Mouse (Mus musculus): ENCODE results near the gene Hddc2. TPM values are rescaled to one million over a fixed set of nuclear protein-coding genes. Genes with fewer than 3 reads are reported as not detected.

The Hddc2 gene
- polyA plus RNA-seq, 1 experiment: 13.8 TPM

DNA sequence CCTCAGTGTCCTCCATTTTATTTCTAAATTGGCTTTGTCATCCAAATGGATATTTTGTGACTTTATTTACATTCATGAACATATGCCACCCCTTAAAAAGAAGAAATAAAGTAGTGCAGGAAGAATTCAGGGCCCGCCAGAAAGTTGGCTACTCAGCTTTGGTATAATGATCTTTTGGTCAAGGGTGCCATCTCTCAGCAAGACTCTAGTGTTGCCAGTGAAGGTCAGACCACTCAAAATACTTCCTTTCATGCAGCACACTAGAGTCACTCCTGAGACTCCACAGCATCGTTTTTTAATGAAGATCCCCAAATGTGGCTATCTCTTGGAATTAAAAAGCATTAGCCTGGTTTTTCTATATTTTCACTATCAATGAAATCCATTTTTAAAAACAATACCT lies 14.9 kb upstream of the Hddc2 start:
- WGBS: 59% methylated on average over 2 of the region's 2 CpGs
- TF ChIP-seq POLR2A (IDR thresholded peaks at IDR 0.05; ENCODE audit: borderline replicate concordance, control insufficient read depth, low read depth, low read length) (no peak), CTCF (IDR thresholded peaks at IDR 0.05; ENCODE audit: control insufficient read depth, insufficient read depth, low read length) (no peak)
- H3K4me1 ChIP-seq (ENCODE audit: control insufficient read depth, insufficient read depth, low read length): no peaks in the 10 kb centered on the region; the same call in 1 of the 2 replicates
- no peak overlapping the region for H3K4me3 ChIP-seq (replicated peaks; ENCODE audit: control insufficient read depth, low read depth, low read length)
- no peak overlapping the region for H3K27ac ChIP-seq (ENCODE audit: control insufficient read depth, insufficient read depth, low read depth, low read length, poor library complexity)

DNA sequence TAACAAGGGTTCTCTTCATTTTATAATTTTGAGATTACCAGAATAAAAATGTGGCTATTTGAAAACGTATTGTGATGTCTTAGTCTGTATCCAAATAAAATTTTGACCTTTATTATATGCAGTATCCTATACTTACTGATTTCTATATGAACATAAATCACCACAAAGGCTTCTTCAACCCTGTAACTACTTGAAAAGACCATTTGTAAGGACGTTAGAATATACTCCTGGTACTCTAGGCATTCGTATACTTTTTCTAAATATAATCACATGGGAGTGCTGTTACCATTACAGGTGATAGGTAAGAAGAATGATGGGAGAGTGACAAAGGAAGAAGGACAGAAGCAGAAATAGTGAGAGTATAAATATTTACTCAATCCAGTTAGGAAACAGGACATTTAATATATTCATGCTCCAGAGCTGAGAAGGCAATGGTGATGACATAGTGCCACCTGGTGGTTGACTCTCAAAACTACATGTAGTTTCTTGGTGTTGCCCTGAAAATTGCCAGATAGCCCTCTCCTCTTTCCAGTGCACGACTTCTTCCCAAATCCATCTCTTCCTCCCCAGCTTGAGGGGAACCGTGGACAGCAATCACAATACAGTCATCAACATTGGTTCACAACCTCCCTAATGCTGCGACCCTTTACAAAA lies 14.1 kb upstream of the Hddc2 start:
- TF ChIP-seq CTCF (IDR thresholded peaks at IDR 0.05; ENCODE audit: control insufficient read depth, insufficient read depth, low read length) (peak; percentile 37; the same call in 1 of the 2 replicates), POLR2A (IDR thresholded peaks at IDR 0.05; ENCODE audit: borderline replicate concordance, control insufficient read depth, low read depth, low read length) (no peak)
- Histone ChIP-seq H3K27ac (ENCODE audit: control insufficient read depth, insufficient read depth, low read depth, low read length, poor library complexity) (no peak overlapping the region), H3K4me3 (replicated peaks; ENCODE audit: control insufficient read depth, low read depth, low read length) (no peak overlapping the region), H3K4me1 (ENCODE audit: control insufficient read depth, insufficient read depth, low read length) (no peaks in the 10 kb centered on the region; the same call in 1 of the 2 replicates)
- WGBS: 41% methylated on average over 6 of the region's 6 CpGs

DNA sequence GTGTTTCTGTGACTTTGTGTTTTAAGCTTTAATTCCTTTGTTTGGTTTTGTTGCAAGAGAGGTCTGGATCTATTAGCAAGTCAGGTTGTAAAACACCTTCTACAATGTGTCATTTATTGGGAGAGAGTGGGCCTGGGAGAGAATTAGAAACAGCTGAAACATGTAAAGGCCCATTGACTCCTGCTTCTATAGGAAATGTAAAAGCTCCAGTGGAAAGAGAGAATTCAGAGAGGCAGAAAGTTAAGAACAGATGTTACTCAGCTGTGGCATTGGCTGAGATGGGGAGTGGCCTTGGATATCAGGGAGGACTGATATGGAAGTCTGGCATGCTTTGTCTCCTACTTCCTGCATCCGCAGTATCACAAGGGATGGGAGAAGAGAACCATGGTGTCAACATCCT lies 12.9 kb upstream of the Hddc2 start:
- no peaks in the 10 kb centered on the region; the same call in 1 of the 2 replicates for H3K4me1 ChIP-seq (ENCODE audit: control insufficient read depth, insufficient read depth, low read length)
- no peak overlapping the region for H3K4me3 ChIP-seq (replicated peaks; ENCODE audit: control insufficient read depth, low read depth, low read length)
- 88% methylated on average over 1 of the region's 1 CpGs for WGBS
- no peak for TF ChIP-seq POLR2A (IDR thresholded peaks at IDR 0.05; ENCODE audit: borderline replicate concordance, control insufficient read depth, low read depth, low read length)
- TF ChIP-seq CTCF (IDR thresholded peaks at IDR 0.05; ENCODE audit: control insufficient read depth, insufficient read depth, low read length): no peak
- no peak overlapping the region for H3K27ac ChIP-seq (ENCODE audit: control insufficient read depth, insufficient read depth, low read depth, low read length, poor library complexity)

DNA sequence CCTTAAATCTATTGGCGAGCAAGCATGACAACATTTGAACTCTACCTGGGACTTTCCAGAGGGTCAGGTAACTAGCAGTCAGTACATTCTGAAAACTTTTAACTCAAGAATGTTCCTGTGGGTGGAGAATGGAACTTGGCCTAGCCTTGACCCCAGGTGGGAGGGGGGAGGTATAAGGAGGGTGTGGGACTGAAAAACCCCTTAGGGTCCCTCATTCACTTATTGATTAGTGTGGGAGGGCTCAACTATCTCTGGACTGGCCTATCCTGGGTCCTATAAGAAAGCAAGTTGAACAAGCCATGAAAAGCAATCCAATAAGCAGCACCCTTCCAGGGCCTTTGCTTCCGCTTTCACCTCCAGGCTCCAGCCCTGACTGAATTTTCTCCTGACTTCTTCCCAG lies 9.7 kb upstream of the Hddc2 start:
- no peak for TF ChIP-seq POLR2A (IDR thresholded peaks at IDR 0.05; ENCODE audit: borderline replicate concordance, control insufficient read depth, low read depth, low read length)
- H3K27ac ChIP-seq (ENCODE audit: control insufficient read depth, insufficient read depth, low read depth, low read length, poor library complexity): no peak overlapping the region
- 95% methylated on average over 2 of the region's 2 CpGs for WGBS

DNA sequence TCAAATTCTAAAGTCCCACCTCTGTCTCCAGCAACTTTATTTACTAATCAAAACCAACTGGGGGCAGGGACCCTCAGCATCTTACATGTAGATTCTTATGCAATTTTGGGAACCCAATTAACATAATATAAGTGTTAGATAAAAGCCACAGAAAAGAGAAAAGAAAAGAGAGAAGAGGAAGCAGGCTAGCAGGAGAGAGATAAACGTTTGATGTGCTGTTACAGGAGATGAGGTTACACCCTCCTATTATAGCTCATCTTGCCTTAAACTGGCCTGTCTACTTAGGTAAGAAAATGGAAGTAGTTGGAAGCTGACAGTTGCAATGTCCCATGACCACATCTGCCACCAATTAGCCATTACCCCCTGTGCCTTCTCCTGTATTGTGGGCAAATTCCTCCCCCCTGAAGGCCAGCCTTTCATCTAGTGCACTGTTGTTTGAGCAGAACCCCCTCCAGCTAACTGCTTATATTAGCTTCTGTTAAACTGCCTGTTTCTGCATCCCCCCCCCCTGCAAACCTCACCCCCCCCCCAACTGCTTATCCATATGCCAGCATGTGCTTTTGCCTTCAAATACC lies 6.1 kb upstream of the Hddc2 start:
- Histone ChIP-seq H3K4me1 (ENCODE audit: control insufficient read depth, insufficient read depth, low read length) (no peaks in the 10 kb centered on the region), H3K27ac (ENCODE audit: control insufficient read depth, insufficient read depth, low read depth, low read length, poor library complexity) (no peak overlapping the region), H3K4me3 (replicated peaks; ENCODE audit: control insufficient read depth, low read depth, low read length) (no peak overlapping the region)
- 0% methylated on average over 1 of the region's 1 CpGs for WGBS
- no peak for TF ChIP-seq POLR2A (IDR thresholded peaks at IDR 0.05; ENCODE audit: borderline replicate concordance, control insufficient read depth, low read depth, low read length)
- TF ChIP-seq CTCF (IDR thresholded peaks at IDR 0.05; ENCODE audit: control insufficient read depth, insufficient read depth, low read length): no peak

More for the DNA sequence above, 9.7 kb upstream of the Hddc2 start:
- H3K4me3 ChIP-seq (replicated peaks; ENCODE audit: control insufficient read depth, low read depth, low read length): no peak overlapping the region
- no peaks in the 10 kb centered on the region; the same call in 1 of the 2 replicates for H3K4me1 ChIP-seq (ENCODE audit: control insufficient read depth, insufficient read depth, low read length)

DNA sequence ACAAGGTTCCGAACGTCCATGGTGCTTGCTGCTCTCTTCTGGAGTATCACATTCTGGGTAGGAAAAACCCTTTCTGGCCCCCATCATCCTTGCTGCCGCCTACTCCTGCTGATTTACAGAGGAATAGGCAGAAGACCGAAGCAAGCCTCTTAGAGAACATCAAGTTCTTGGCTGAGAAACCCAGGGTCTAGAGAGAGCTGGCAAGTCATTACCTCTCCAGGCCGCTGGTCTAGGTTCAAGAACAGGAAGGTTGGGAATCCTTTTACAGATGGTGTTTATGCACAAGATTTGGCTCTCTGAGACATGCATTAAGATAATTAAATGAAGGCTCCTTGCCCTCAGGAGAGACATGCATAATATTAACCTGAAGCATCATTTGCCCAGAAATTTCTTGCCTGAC lies 5.3 kb downstream of the Hddc2 start:
- H3K27ac ChIP-seq (ENCODE audit: control insufficient read depth, insufficient read depth, low read depth, low read length, poor library complexity): no peak overlapping the region
- 78% methylated on average over 5 of the region's 5 CpGs for WGBS
- TF ChIP-seq POLR2A (IDR thresholded peaks at IDR 0.05; ENCODE audit: borderline replicate concordance, control insufficient read depth, low read depth, low read length) (no peak), CTCF (IDR thresholded peaks at IDR 0.05; ENCODE audit: control insufficient read depth, insufficient read depth, low read length) (no peak)
- H3K4me1 ChIP-seq (ENCODE audit: control insufficient read depth, insufficient read depth, low read length): no peaks in the 10 kb centered on the region
- H3K4me3 ChIP-seq (replicated peaks; ENCODE audit: control insufficient read depth, low read depth, low read length): no peak overlapping the region

DNA sequence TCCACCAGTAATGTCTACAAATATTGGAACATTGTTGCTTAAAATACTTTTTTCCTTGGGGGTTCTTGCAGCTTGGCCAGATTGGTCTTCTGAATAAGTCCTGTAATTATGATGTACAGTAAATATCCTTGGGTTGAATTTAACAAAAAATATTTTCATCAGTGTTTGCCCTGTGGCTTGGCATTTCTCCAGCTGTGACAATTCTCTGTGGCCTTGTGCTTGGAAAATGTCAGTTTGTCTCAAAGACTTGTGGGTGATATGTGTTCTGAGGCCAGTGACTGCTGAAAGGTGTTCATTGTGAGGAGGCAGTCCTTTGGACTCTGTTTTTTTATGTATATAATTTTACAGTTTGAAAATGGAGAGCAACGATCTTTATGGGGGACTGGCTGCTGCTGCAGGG lies 16.3 kb downstream of the Hddc2 start:
- H3K27ac ChIP-seq (ENCODE audit: control insufficient read depth, insufficient read depth, low read depth, low read length, poor library complexity): no peak overlapping the region
- TF ChIP-seq CTCF (IDR thresholded peaks at IDR 0.05; ENCODE audit: control insufficient read depth, insufficient read depth, low read length): no peak
- TF ChIP-seq POLR2A (IDR thresholded peaks at IDR 0.05; ENCODE audit: borderline replicate concordance, control insufficient read depth, low read depth, low read length): no peak
- WGBS: 84% methylated on average over 1 of the region's 1 CpGs
- H3K4me1 ChIP-seq (ENCODE audit: control insufficient read depth, insufficient read depth, low read length): no peaks in the 10 kb centered on the region
- H3K4me3 ChIP-seq (replicated peaks; ENCODE audit: control insufficient read depth, low read depth, low read length): no peak overlapping the region

DNA sequence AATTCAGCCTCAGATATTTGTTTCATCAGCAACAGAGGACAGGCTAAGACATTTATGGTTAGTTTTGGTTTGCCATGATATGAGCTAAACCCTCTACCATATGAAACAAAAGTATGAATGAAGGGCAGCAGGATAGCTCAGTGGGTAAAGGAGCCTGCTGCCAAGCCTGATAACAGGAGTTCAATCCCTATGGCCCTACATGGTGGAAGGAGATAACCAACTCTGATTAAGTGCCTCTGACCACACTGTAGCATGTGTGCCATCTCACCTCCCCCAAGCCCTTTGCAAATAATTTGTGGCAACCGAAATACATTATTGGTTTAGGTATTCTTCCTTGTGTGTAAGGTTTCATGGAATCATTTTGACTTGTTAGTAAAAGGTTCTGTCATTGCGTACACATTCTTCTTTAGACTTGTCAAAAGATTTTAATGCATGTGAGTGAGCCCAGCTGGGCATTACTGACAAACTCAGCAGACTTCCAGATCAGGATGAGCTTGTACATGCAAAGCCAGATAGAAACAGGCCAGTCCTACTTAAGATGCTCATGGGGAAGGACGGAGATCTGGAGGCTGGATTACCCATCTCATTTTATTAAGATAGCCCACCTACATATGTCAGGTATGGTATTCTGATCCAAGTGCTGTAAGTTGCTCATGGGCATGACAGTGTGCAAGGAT lies 17.2 kb downstream of the Hddc2 start:
- WGBS: 78% methylated on average over 3 of the region's 3 CpGs
- Histone ChIP-seq H3K27ac (ENCODE audit: control insufficient read depth, insufficient read depth, low read depth, low read length, poor library complexity) (no peak overlapping the region), H3K4me3 (replicated peaks; ENCODE audit: control insufficient read depth, low read depth, low read length) (no peak overlapping the region), H3K4me1 (ENCODE audit: control insufficient read depth, insufficient read depth, low read length) (no peaks in the 10 kb centered on the region)
- TF ChIP-seq CTCF (IDR thresholded peaks at IDR 0.05; ENCODE audit: control insufficient read depth, insufficient read depth, low read length): no peak
- no peak for TF ChIP-seq POLR2A (IDR thresholded peaks at IDR 0.05; ENCODE audit: borderline replicate concordance, control insufficient read depth, low read depth, low read length)
